Mouse (Mus musculus): ENCODE data around the gene Mycl.

DNA sequence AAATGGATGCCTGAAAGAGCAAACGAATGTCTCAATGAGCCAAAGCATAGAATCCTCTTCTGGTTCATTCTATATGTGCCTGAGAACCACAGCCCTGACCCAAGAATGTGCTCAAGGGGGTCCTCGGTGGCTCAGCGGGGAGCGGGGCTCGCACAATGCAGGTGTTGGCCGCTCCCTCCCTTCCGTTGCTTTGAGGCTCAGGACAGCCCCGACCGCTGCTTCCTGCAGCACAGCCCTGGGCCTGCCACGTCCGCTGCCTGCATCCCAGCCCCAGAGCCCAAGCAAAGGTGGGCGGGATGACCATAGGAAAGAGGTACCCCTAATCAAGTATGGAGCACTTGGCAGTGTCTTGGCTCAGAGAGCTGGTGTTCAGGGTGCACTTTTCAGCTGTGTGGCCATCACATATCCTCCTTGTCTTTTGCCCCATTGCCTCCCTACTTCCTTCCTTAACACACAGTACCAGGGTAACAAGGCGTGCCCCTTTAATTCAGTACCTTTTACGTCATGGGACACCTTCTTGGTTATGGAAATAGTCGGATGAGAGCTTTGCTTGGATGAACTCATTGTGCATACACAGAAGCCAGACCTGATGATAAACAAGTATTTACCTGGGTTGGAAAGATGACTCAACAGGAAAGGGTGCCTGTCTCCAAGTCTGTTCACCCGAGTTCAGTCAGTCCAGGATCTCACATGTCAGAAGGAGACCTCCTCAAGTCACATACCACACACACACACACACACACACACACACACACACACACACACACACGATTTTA is 11.8 kb upstream of the Mycl start:
- no peak for TF ChIP-seq ZMIZ1 (IDR thresholded peaks at IDR 0.05; ENCODE audit: low read depth, low read length)
- no peak for TF ChIP-seq POLR2A (IDR thresholded peaks at IDR 0.05; ENCODE audit: low read depth, low read length)
